Mouse (Mus musculus) fibroblast of lung, adult 2 months (primary cell): ENCODE results near the gene Nsfl1c.

Experiments used
- DNase-seq: peaks from one replicate; pipeline ENCODE4 v3.0.0-alpha.2; 2011; ENCODE audit warnings: low read depth

The Nsfl1c gene

GRCm38 (mm10) chr2:151543063-151543895, 49.3 kb downstream of the Nsfl1c start:
- no peak for DNase-seq

- no peak for DNase-seq
These were observed 50.7 kb downstream of the Nsfl1c start for GRCm38 (mm10) chr2:151544673-151545072.

- no peak for DNase-seq
These were observed 52.6 kb downstream of the Nsfl1c start for GRCm38 (mm10) chr2:151546571-151546970.

GRCm38 (mm10) chr2:151549615-151550121, 55.7 kb downstream of the Nsfl1c start:
- DNase-seq: no peak
